Mouse (Mus musculus): Measurements from ENCODE around the gene Ccdc24. TPM values are rescaled to one million over a fixed set of nuclear protein-coding genes. Genes with fewer than 3 reads are reported as not detected.
A peak's percentile ranks its signal among the peaks of the same experiment; 100 is the strongest.

Gene Ccdc24
- total and polyA plus RNA-seq, 2 experiments from 2014 or later: 0.27 to 1.4 TPM

GRCm38 (mm10) chr4:117834845-117835530, 37.4 kb downstream of the Ccdc24 start:
- WGBS: 3% methylated on average over 36 of the region's 36 CpGs
- Histone ChIP-seq H3K36me3 (replicated peaks; ENCODE audit: control insufficient read depth, insufficient read depth, low read length) (no peaks in the 10 kb centered on the region), H3K9ac (replicated peaks; ENCODE audit: low read depth, low read length) (peak overlapping the region; percentile 56; the same call in 1 of the 2 replicates), H3K9me3 (replicated peaks; ENCODE audit: control insufficient read depth, low read length) (no peaks in the 10 kb centered on the region), H3K4me2 (ENCODE audit: low read depth, low read length) (peak overlapping the region; percentile 99), H3K27ac (ENCODE audit: low read depth) (no peak overlapping the region; the same call in 1 of the 2 replicates), H3K4me1 (ENCODE audit: control insufficient read depth, insufficient read depth) (peaks cover 15% of the 10 kb centered on the region), H3K4me3 (ENCODE audit: low read depth, low read length) (peak overlapping the region; percentile 76), H3K27me3 (ENCODE audit: control insufficient read depth, insufficient read depth, low read length) (0 out of 2 replicates have a peak, but pooled peaks cover 4% of the 10 kb centered on the region)
- TF ChIP-seq EP300 (IDR thresholded peaks at IDR 0.05; ENCODE audit: low read depth): no peak
- TF ChIP-seq CTCF (IDR thresholded peaks at IDR 0.05; ENCODE audit: low read depth): no peak
- DNase-seq (ENCODE audit: low spot score) (peak; percentile 49), ATAC-seq (ENCODE audit: insufficient read depth, low read depth) (peak; percentile 10; the same call in 1 of the 2 replicates)

- Histone ChIP-seq H3K27ac (ENCODE audit: low read depth) (no peak within 1 kb of the TSS; the same call in 1 of the 2 replicates), H3K9ac (replicated peaks; ENCODE audit: low read depth, low read length) (peak within 1 kb of the TSS; percentile 56; the same call in 1 of the 2 replicates), H3K4me2 (ENCODE audit: low read depth, low read length) (peak within 1 kb of the TSS; percentile 99), H3K4me1 (ENCODE audit: control insufficient read depth, insufficient read depth) (peaks cover 18% of the 10 kb centered on the region), H3K36me3 (replicated peaks; ENCODE audit: control insufficient read depth, insufficient read depth, low read length) (no peaks in the 10 kb centered on the region), H3K9me3 (replicated peaks; ENCODE audit: control insufficient read depth, low read length) (no peaks in the 10 kb centered on the region), H3K4me3 (ENCODE audit: low read depth, low read length) (peak within 1 kb of the TSS; percentile 76), H3K27me3 (ENCODE audit: control insufficient read depth, insufficient read depth, low read length) (0 out of 2 replicates have a peak, but pooled peaks cover 4% of the 10 kb centered on the region)
- TF ChIP-seq CTCF (IDR thresholded peaks at IDR 0.05; ENCODE audit: low read depth) (no peak), EP300 (IDR thresholded peaks at IDR 0.05; ENCODE audit: low read depth) (no peak)
- WGBS: 37% methylated on average over 3 of the region's 3 CpGs
- ATAC-seq (ENCODE audit: insufficient read depth, low read depth) (no peak), DNase-seq (ENCODE audit: low spot score) (no peak)
Observed at GRCm38 (mm10) chr4:117834457-117834844, 37.9 kb downstream of the Ccdc24 start, which contains the start of gene Slc6a9. Gene Slc6a9, plus strand, starts transcription at chr4:117834506.

GRCm38 (mm10) chr4:117831920-117832691, 40.3 kb downstream of the Ccdc24 start:
- Histone ChIP-seq H3K9ac (replicated peaks; ENCODE audit: low read depth, low read length) (no peak overlapping the region), H3K27me3 (ENCODE audit: control insufficient read depth, insufficient read depth, low read length) (0 out of 2 replicates have a peak, but pooled peaks cover 4% of the 10 kb centered on the region), H3K4me1 (ENCODE audit: control insufficient read depth, insufficient read depth) (peaks cover 18% of the 10 kb centered on the region), H3K36me3 (replicated peaks; ENCODE audit: control insufficient read depth, insufficient read depth, low read length) (no peaks in the 10 kb centered on the region), H3K27ac (ENCODE audit: low read depth) (no peak overlapping the region), H3K4me2 (ENCODE audit: low read depth, low read length) (no peak overlapping the region), H3K9me3 (replicated peaks; ENCODE audit: control insufficient read depth, low read length) (no peaks in the 10 kb centered on the region), H3K4me3 (ENCODE audit: low read depth, low read length) (no peak overlapping the region)
- DNase-seq (ENCODE audit: low spot score) (no peak), ATAC-seq (ENCODE audit: insufficient read depth, low read depth) (no peak)
- WGBS: 57% methylated on average over 9 of the region's 9 CpGs
- TF ChIP-seq EP300 (IDR thresholded peaks at IDR 0.05; ENCODE audit: low read depth) (no peak), CTCF (IDR thresholded peaks at IDR 0.05; ENCODE audit: low read depth) (no peak)

GRCm38 (mm10) chr4:117831499-117831898, 40.9 kb downstream of the Ccdc24 start:
- no peak overlapping the region for H3K9ac ChIP-seq (replicated peaks; ENCODE audit: low read depth, low read length)
- 79% methylated on average over 2 of the region's 2 CpGs for WGBS
- H3K27me3 ChIP-seq (ENCODE audit: control insufficient read depth, insufficient read depth, low read length): 0 out of 2 replicates have a peak, but pooled peaks cover 4% of the 10 kb centered on the region
- H3K27ac ChIP-seq (ENCODE audit: low read depth): no peak overlapping the region
- no peak overlapping the region for H3K4me2 ChIP-seq (ENCODE audit: low read depth, low read length)
- peaks cover 18% of the 10 kb centered on the region for H3K4me1 ChIP-seq (ENCODE audit: control insufficient read depth, insufficient read depth)
- no peak overlapping the region for H3K4me3 ChIP-seq (ENCODE audit: low read depth, low read length)
- TF ChIP-seq EP300 (IDR thresholded peaks at IDR 0.05; ENCODE audit: low read depth) (no peak), CTCF (IDR thresholded peaks at IDR 0.05; ENCODE audit: low read depth) (no peak)
- DNase-seq (ENCODE audit: low spot score) (no peak), ATAC-seq (ENCODE audit: insufficient read depth, low read depth) (no peak)
- no peaks in the 10 kb centered on the region for H3K9me3 ChIP-seq (replicated peaks; ENCODE audit: control insufficient read depth, low read length)
- no peaks in the 10 kb centered on the region for H3K36me3 ChIP-seq (replicated peaks; ENCODE audit: control insufficient read depth, insufficient read depth, low read length)

- peaks cover 18% of the 10 kb centered on the region for H3K4me1 ChIP-seq (ENCODE audit: control insufficient read depth, insufficient read depth)
- H3K9me3 ChIP-seq (replicated peaks; ENCODE audit: control insufficient read depth, low read length): no peaks in the 10 kb centered on the region
- H3K4me2 ChIP-seq (ENCODE audit: low read depth, low read length): no peak overlapping the region
- ATAC-seq (ENCODE audit: insufficient read depth, low read depth) (no peak), DNase-seq (ENCODE audit: low spot score) (no peak)
- 0 out of 2 replicates have a peak, but pooled peaks cover 4% of the 10 kb centered on the region for H3K27me3 ChIP-seq (ENCODE audit: control insufficient read depth, insufficient read depth, low read length)
- TF ChIP-seq EP300 (IDR thresholded peaks at IDR 0.05; ENCODE audit: low read depth) (no peak), CTCF (IDR thresholded peaks at IDR 0.05; ENCODE audit: low read depth) (no peak)
- no peak overlapping the region for H3K27ac ChIP-seq (ENCODE audit: low read depth)
- 91% methylated on average over 9 of the region's 9 CpGs for WGBS
- H3K36me3 ChIP-seq (replicated peaks; ENCODE audit: control insufficient read depth, insufficient read depth, low read length): no peaks in the 10 kb centered on the region
- H3K4me3 ChIP-seq (ENCODE audit: low read depth, low read length): no peak overlapping the region
- H3K9ac ChIP-seq (replicated peaks; ENCODE audit: low read depth, low read length): no peak overlapping the region
Observed at GRCm38 (mm10) chr4:117830801-117831200, 41.6 kb downstream of the Ccdc24 start.
